Mouse (Mus musculus) hindlimb bud, embryonic 11.5 days (tissue): ENCODE results near the gene Atp4a.

ENCODE experiments used
- DNase-seq: peaks from one replicate; pipeline ENCODE4 v3.0.0-alpha.2; 2012; ENCODE audit warnings: low read depth, low spot score; ENCODE audit errors: extremely low spot score

Gene Atp4a

DNA sequence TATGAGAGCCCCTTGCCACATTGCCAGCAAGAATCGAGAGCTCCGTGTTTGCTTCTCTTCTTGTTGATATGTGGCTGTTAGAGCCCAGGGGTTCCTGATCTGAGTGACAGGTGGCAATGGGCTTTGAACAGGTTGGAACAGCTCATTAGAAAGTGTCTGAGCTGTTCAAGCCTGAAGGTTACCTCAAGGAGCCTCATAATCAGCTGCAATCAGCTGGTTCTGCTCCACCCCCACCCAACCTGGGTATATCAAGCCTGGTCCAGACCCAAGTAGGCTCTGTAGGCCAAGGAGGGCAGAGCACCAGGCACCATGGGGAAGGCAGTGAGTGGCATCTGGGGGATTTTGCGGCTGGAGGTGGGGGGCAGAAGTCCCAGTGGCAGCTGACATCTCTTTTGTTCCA, at the start of gene Atp4a:
Atp4a (plus strand) TSS at position 268 of the 400 bp plus-strand sequence.
- DNase-seq, result no peak

DNA sequence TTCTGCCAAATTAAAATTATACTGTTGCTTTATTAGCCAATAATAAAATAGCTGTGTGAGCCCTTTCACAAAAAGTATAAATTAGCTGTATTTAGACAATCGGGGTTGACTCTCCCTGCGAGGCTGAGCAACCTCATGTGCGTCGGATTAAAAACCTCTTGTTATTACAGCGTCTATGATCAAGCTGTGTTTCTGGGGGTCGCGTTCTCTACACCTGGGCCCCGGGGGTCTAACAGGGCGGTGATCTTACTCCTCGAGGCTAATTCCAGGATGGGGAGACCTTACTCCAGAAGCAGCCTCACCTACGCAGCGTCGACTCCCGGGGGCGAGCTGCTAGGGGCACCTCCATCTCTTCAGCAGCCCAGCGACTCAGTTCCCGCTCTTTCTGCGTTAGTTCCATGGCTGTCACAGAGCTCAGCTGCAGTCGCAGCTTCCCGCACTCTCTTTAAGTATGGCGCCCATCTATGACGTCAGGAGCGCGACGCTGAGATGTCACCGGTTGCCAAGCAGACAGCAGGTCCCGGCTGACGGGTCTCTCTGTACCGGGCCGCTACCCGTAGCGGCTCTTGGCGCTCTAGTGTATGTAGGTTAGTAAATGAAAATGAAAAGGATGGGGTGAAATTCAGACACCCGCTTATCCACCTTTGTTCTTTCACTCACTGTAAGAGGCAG, 47.3 kb upstream of the Atp4a start, which contains the start of gene Haus5:
Haus5 (minus strand) TSS at position 466 of the 672 bp plus-strand sequence.
- peak; percentile 87 for DNase-seq

DNA sequence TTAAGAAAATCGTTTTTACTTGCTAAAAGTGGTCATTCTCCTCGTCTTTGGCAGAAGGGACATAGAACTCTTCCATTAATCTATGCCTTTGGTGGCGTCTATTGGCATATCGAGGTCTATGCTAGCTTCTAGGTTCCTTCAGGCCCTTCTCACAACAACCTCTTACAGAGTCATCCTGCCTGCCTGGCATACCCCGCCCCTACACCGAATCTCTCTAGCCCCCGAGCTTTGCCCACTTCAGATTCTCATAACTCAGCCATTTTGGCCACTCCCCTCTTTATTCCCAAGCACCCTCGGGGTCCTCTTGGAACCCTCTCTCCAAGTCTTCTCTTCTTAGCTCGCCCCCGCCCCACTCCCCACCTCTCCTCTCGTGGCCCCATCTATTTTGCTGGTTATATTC, 46.7 kb upstream of the Atp4a start:
- no peak for DNase-seq

DNA sequence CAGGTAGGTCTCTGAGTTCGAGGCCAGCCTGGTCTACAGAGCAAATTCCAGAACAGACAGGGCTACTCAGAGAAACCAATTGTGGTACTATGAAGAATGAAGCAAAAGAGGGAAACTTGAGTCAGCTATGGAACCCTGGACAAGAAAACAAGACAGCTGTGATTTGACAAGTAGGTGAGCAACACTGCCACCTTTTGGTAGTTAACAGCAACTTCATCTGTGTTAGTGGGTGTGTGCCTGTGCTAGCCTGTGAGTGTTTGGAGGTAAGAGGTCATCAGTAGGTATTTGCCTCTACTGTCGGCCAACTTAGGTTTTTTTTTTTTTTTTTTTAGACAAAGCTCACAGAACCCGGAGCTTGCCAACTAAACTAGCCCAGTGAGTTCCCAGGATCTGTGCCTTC, 42.8 kb upstream of the Atp4a start:
- no peak for DNase-seq

DNA sequence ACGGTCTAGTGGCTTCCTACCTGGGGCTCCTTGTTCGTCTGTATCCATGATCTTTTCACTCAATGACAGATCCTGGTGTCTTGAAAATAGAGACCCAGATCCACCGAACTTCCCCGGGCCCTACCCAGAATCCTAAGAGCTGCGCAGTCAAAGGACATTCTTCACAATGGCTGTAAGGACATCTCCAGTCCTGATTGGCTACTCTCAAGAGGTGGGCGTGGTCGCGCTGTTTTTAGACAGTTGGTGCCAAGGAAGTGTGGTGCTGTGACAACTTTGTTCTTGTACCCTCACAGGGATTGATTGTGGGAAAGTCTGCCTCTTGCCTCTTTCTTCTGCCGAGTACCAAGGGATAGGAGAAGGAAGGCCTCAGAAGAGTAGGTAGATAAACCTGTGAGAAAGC, 40.5 kb upstream of the Atp4a start, which contains the start of gene Pmis2:
Pmis2 (minus strand) TSS at position 126 of the 400 bp plus-strand sequence.
- no peak for DNase-seq

DNA sequence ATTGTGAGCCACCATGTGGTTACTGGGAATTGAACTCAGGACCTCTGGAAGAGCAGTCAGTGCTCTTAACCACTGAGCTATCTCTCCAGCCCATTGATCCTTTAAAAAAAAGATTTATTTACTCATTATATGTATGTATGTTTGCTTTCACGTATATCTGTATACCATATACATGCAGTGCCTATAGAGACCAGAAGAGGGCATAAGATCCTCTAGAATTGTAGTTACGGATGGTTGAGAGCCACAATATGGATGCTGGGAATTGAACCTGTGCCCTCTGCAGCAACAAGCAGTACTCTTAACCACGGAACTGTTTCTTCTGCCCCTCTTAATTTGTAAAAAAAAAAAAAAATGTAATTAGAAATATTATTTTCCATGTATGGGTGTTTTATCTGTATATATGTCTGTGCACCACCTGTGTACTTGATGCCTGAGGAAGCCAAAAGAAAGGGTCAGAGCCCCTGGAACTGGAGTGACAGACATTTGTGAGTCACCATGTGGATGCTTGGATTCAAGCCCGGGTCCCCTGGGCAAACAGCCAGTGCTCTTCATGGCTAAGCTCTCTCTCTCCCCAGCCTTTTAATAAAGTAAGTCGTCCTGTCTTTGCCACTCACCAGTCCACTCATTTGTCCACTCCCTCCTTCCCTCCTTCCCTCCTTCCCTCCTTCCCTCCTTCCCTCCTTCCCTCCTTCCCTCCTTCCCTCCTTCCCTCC, 33.6 kb upstream of the Atp4a start:
- DNase-seq, result no peak

DNA sequence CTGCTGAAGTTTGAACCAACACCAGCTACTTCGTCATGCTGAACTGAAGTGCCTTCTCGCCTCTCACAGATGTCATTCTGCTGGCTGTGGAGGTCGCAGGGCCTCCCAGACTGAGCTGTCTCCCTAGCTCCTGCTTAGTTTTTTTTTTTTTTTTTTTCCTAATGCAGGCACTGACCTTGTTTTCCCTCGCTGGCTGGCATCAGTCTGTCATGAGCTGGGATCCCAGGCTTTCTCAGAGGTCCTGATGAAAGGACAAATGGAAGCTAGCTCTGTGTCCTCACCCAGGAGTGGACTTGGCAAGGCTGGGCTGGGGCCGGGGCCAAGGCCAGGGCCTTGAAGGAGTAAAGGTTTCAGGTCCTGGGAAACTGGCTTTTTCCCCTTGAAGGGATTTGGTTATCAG, 30.1 kb upstream of the Atp4a start:
- no peak for DNase-seq

DNA sequence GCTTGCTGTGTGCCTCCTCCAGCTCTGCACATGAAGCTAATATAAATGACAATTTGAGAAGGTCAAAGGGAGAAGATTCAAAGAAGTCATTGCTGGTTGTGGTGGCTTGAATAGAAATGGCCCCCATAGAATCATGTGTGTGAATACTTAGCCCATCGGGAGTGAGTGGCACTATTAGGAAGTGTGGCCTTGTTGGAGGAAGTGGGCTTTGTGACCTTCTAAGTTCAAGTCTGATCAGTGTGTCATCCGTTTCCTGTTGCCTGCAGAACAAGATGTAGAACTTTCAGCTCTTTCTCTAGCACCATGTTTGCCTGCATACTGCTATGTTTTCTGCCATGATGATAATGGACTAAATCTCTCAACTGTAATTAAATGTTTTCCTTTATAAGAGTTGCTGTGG, 28.6 kb upstream of the Atp4a start:
- DNase-seq, result no peak

DNA sequence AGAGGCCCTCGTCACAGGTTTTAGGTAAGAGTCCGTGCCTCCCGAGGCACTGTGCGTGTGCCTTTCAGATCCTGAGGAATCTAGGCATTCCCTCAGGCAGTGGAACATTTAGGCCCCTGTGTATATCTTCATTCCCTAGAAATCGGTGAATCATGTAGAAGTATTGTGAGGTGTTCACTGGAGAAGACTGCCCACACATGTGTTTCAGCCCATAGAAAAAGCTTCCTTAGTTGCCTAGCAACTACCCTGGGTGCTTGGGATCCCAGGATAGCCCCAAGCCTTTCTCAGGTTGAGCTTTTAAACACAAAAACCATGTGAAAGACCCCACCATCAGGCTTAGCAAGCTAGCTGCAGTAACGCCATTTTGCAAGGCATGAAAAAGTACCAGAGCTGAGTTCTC, 23.7 kb upstream of the Atp4a start:
- DNase-seq, result no peak

DNA sequence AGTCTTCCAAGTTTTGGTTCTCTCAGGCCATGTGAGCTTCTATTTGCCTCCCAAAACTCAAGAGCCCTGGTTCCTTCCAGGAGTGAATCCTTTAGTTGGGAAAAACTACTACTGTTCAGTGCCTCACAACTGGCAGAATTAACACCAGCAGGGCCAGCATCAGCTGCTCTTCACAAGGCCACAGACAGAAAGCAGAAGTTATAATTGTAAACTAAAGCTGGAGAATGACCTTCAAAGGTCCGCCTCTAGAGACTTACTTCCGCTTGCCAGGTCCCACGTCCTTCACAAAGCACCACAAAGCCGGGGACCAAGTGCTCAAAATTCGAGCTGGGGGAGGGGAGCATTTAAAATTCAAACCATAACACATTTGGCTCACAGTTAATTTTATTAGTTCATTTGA, 13.9 kb upstream of the Atp4a start:
- no peak for DNase-seq

DNA sequence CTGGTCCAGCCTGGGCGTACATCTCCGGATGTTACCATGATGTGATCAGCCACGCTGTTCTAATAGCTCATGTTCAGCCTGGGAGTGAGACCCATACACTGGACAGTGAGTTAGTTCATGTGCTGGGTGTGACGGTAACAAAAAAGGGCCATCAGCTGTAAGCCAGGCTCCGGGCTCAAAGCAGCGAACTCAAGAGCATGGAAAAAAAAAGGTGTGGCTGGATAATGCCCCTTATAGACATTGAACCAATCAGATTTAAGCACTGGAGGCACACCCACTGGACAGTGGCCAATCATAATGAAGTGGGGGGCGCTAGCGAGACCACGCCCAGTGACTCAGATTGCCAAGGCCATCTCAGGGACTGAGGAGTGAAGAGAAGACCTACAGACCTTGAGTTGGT, 13.4 kb upstream of the Atp4a start, which contains the start of gene 2200002J24Rik:
2200002J24Rik (plus strand) TSS at position 338 of the 400 bp plus-strand sequence.
- DNase-seq, result no peak

DNA sequence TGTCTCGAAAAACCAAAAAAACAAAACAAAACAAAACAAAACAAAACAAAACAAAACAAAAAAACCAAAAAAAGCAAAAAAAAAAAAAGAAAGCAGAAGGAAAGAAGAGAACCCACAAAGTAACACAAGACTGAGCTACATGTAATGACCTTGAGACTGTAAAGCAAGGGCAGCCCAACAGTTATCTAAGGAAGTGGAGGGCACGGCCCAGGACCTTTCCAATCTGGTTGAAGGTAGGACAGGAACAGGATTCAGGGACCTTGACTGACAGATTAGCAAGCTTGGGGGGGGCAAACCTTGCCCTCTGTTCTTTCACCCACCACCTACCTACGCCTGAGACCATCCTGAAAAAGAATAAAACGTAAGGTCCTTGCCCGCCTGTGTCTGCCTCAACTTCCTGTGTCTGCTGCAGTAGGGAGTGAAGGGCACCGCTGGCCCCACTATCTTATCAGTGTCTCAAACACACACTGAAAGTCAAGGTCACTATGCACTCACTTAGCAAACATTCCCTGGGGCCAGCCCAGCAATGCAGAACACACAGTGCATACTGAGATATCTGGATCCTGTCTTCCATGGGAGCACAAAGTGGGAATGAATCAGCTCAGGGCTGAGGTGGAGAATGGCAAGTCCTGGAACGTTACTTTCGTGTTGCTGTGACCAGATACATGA, 5.7 kb upstream of the Atp4a start:
- no peak for DNase-seq

DNA sequence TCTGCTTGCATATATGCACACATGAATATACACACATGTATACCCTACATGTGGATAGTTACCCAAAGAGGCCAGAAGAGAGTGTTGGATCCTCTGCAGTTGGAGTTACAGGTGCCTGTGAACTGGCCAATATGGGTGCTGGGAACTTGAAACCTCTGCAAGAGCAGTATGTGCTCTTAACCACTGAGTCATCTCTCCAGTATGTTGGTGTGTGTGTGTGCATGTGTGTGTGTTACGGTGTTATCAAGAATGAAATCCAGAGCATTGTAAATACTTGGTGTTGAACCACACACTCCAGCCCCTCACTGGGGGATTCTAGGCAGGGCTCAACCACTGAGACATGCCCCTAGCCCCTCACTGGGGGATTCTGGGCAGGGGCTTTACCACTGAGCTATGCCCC, 4.6 kb upstream of the Atp4a start:
- DNase-seq, result no peak

DNA sequence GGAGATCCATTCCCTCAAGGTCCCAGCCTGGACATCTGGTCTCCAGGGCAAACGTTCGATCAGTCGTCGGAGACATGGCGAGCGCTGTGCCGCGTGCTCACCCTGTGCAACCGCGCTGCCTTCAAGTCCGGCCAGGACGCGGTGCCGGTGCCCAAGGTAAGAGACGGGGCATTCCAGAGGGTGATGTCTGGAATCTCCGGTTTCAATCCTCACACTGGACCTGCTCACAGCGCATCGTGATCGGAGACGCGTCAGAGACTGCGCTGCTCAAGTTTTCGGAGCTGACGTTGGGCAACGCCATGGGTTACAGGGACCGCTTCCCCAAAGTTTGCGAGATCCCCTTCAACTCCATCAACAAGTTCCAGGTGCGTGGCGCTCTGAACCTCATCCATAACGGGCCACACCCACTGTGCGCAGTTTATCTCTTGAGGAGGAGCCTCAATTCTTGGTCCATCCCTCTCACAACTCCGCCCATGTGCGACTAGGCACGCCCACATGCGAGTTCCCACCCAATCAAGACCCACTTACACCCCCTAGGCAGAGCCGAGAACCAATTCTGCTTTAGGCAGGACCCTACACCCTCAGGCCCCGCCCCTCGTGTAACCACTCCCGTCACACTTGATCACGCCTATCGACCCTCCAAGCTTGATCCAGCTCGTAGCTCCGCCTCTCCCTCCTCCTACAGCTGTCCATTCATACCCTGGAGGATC, 5.2 kb downstream of the Atp4a start:
- peak; percentile 46 for DNase-seq

DNA sequence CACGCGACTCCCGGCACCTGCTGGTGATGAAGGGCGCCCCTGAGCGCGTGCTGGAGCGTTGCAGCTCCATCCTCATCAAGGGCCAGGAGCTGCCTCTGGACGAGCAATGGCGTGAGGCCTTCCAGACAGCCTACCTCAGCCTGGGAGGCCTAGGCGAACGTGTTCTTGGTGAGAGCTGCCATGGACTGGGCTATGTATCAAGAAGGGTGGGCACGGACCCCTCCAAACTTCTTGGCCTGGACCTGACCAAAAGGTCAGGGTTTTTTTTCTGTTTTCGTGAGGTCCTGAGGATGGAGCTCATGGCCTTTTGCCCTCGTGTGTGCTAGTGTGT, 5.7 kb downstream of the Atp4a start:
- no peak for DNase-seq

DNA sequence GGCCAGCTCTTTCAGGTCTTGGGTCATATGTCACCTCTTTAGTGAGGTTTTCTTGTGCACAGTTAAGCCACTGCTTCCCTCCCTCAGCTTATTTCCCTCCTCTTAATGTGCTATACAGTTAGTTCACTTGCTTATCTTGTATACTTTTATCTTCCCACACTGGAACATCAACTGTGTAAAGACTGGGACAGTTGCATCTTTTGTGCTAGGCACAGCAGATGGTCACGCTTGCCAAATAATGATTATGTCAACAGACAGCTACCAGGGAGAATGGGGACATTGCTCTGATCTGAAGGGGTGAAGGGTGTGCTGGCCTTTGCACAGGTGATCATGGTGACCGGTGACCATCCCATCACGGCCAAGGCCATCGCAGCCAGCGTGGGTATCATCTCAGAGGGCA, 7.7 kb downstream of the Atp4a start:
- DNase-seq, result no peak

DNA sequence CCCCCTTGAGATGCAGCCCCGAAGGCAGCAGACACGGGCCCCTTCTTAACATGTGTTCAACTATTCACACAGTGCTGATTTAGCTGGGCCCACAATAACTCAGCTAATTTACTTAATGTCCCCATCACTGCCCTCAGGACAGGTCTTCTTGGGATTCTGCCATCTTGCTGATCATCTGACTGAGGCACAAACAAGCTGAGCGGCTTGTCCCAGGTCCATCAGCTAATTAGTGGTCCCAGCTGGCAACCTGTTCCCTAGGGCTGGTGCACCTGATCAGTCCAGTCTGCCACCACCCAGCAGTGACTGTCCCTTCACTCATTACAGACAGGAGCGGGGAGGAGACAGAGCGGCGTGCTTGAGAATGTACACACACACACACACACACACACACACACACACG, 9.3 kb downstream of the Atp4a start:
- no peak for DNase-seq

DNA sequence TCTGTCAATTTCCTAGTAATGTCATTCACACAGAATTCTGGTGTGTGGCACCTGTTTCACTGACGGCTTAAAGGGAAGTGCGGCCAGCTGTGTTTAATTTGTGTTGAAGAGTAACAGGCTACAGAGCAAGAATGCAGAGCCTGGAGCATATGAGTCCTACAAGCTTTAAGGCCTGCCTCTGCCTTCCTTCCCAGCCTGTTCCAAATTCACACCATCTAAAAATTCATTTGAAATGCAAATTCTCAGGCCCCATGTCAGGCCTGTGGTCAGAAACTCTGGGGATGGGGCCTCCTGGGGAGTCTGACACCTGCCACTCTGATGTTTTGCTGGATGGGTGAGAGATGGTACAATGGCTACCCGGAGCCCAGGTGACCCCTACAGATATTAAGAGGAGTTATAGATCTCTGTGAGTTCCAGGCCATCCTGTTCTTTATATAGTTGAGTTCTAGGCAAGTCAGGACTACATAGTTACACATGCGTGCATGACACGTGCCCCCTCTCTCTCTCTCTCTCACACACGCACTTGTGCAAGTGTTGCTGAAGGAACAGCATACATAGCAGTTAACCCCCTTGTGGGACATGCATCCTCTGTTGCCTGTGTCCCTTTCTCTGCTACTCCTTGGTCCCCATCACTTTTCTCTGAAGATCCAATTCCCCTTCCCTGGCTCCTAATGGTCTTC, 11.4 kb downstream of the Atp4a start:
- no peak for DNase-seq

DNA sequence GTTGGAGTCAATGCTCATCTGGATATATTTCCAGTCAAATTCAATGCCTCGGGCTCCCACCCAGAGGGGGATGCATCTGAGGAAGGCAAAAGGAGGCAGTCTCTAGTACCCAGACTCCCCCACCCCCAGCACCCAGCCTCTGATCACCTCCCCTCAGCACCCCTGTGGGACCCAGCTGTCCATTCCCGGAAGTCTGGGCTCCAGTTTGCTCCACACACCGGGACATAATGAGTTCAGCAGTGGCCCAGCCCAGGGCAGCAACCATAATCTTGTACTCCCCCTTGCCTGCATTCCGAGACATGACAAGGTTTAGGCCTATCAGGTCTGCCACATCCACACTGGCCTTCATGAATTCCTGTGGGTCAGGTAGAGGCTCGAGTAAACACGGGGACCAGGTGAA, 16.2 kb downstream of the Atp4a start:
- DNase-seq, result no peak

DNA sequence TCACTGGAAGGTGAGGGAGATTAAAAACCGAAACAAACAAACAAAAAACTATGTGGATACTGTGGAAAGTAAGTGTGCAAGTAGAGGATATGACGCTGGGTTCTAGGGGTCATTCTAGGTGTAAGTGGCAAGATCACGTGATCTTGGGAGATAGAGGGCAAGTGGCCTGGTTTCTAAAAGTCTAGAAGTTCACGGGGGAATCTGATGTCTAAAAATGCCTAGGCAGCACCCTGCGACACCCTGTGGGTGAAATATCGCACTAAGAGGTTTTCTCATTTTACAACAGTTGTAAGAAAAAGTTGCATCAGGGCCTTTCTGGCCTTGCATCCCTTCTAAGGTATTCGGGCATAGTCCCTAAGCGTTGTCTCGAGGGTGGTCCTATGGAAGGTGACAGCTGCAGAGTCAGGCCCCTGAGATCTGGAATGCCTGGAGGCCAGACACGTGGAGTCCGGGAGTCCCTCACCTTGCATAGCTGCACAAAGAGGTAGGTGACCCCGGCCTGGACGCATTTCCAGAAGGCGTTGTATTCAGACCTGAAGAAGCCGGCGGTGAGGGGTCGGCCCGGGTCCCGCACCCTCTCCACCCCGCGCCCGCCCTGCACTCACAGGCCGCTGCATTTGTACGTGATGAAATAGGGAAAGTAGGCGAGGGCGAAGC, 16.9 kb downstream of the Atp4a start:
- no peak for DNase-seq
